Mouse (Mus musculus): ENCODE results near the gene Wdr20rt. TPM values are rescaled to one million over a fixed set of nuclear protein-coding genes. Genes with fewer than 3 reads are reported as not detected.
"Not testable (repeated sequence)": the region's sequence is repeated elsewhere in the genome, so short reads cannot be mapped to it uniquely, and the experiment has no call there.

Wdr20rt gene
- total RNA-seq (2018; cell fraction: chromatin; rRNA removed): under 1 TPM in 1 of 26 experiments, not detected in 25; 0.33 TPM
- total RNA-seq (2018; cell fraction: cytosol; rRNA removed): under 1 TPM in 2 of 26 experiments, not detected in 24; 0.09 to 0.11 TPM
- under 1 TPM in 6 of 26 experiments, not detected in 20; 0.28 to 0.51 (median 0.36) TPM for total RNA-seq (2018; cell fraction: nucleus; rRNA removed)
- not detected in 3 replicates for polyA plus RNA-seq (2018)

DNA sequence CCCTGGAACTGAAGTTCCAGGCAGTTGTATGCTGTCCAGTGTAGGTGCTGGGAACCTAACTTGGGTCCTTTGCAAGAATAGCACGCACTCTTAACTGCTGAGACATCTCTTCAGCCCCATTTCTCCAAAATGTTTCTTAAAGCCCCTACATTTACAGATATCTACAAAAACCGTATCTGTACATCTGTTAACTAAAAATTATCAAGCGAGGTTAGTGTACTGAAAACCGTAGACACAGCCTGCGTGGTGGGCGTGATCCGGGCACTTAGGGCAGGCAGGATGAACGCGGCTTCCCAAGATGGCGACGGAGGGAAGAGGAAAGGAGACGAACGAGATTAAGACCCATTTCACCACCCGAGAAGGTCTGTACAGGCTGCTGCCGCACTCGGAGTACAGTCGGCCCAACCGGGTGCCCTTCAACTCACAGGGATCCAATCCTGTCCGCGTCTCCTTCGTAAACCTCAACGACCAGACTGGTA, at the start of gene Wdr20rt:
TSS of gene Wdr20rt (plus strand) at position 51 of the 479 bp plus-strand sequence.
- WGBS (ENCODE audit: missing documents): 94% methylated on average over 22 of the region's 22 CpGs
- H3K79me2 ChIP-seq (ENCODE audit: inconsistent target): no peaks in the 10 kb centered on the region
- H3K36me3 ChIP-seq (ENCODE audit: inconsistent target): no peaks in the 10 kb centered on the region
- no peak within 1 kb of the TSS for H3K4me3 ChIP-seq (ENCODE audit: inconsistent target)
- no peak within 1 kb of the TSS for H3K27ac ChIP-seq

DNA sequence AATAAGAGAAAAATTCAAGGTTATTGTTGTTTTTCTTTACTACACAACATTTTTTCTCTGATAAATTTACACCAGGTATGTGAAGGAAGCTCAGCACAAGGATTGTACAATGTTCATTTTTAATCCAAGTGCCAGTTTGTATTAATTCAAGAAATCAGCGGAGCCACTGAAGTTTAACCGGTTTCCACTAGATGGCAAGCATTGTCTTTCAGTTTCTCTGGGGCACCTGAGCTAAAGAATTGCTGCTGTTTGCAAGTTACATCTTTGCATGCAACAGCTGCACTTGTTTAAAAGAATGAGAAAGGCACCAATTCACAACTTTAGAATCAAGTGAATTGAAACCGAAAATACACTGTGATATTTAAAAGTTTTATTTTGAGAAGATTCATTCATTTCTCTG, 38.0 kb upstream of the Wdr20rt start:
- 72% methylated on average over 3 of the region's 3 CpGs for WGBS (ENCODE audit: missing documents)
- Histone ChIP-seq H3K4me3 (ENCODE audit: inconsistent target) (no peak overlapping the region), H3K36me3 (ENCODE audit: inconsistent target) (no peaks in the 10 kb centered on the region), H3K79me2 (ENCODE audit: inconsistent target) (no peaks in the 10 kb centered on the region), H3K27ac (no peak overlapping the region)

DNA sequence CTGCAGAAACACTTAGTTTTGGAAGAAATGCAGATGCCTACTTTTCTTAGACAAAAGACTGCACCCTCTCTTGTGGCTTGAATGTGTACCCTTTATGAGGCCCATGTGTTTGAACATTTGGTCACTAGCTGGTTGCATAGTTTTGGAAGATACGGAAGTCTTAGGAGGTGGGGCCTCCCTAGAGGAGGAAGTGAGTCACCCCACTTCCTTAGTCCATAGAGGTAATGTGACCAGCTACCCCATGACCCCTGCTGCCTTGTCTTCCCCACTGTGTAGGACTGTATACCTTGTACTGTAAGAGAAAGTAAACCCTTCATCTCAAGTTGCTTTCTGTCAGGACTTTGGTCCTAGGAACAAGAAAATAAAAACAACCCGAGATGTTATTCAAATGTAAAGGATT, 36.1 kb upstream of the Wdr20rt start:
- 79% methylated on average over 2 of the region's 2 CpGs for WGBS (ENCODE audit: missing documents)
- Histone ChIP-seq H3K36me3 (ENCODE audit: inconsistent target) (no peaks in the 10 kb centered on the region), H3K27ac (no peak overlapping the region), H3K79me2 (ENCODE audit: inconsistent target) (no peaks in the 10 kb centered on the region), H3K4me3 (ENCODE audit: inconsistent target) (no peak overlapping the region)

DNA sequence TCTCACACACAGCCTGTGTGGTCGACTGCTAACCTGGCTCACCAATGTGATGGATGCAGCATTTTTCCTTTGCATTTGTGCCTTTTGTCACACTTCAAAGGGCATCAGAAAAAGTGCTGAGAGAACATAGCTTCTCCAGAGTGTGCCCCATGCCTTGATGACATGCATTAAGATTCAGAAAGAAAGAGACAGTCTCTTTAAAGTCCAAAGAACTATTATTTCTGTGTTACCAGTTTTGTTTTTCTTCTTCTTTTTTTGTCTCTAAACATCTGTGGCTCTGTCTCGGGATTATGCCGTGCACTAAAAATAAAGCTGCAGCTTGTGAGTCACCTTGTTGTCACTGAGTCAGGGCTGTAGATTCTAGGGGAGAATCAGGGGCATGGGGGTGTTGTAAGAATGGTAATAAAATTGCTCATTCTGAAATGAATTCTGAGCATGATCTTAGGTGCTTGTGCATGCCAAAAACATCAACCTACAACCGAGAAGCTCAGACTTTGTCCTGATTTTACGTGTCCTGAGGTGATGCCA, 31.2 kb upstream of the Wdr20rt start:
- Histone ChIP-seq H3K27ac (no peak overlapping the region), H3K36me3 (ENCODE audit: inconsistent target) (no peaks in the 10 kb centered on the region), H3K79me2 (ENCODE audit: inconsistent target) (no peaks in the 10 kb centered on the region), H3K4me3 (ENCODE audit: inconsistent target) (no peak overlapping the region)
- WGBS (ENCODE audit: missing documents): 55% methylated on average over 5 of the region's 5 CpGs

DNA sequence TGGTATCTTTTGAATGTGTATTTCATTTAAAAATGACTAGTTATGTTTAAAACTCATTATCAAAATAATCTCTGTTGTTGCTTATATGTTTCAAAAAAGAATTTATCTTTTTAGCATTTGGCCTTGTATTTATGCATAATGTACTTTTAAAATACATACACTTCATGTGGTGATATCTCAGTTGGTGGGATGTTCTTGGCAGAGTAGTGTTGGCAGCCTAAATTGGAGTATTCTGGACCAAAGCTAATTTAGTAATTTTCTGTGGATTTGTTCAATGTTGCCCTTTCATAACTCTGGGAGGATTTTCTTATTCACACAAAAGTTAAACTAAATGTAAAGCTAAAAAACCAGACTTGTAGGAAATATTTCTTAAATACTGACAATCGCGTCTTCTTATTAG, 23.5 kb upstream of the Wdr20rt start:
- H3K79me2 ChIP-seq (ENCODE audit: inconsistent target): no peaks in the 10 kb centered on the region
- H3K27ac ChIP-seq: no peak overlapping the region
- whole genome bisulfite sequencing (ENCODE audit: missing documents): 100% methylated on average over 2 of the region's 2 CpGs
- H3K4me3 ChIP-seq (ENCODE audit: inconsistent target): no peak overlapping the region
- H3K36me3 ChIP-seq (ENCODE audit: inconsistent target): no peaks in the 10 kb centered on the region

DNA sequence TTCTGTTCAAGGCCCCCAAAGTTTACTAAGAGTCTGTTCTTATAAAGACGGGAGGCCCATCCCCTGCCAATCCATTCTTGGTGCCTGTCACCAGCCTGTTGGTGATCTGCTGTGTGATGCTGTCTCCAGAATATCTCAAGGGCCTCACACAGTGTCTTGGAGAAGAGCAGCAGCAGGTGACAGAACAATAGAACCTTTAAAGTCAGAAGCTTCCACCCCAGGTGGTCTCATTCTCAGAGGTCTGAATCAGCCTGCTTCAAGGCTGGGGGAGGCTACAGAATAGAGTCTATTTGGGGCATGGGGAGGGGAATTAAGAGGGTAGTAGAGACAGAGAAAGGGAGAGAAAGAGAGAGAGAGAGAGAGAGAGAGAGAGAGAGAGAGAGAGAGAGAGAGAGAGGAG, 18.9 kb upstream of the Wdr20rt start:
- Histone ChIP-seq H3K79me2 (ENCODE audit: inconsistent target) (no peaks in the 10 kb centered on the region), H3K36me3 (ENCODE audit: inconsistent target) (no peaks in the 10 kb centered on the region), H3K4me3 (ENCODE audit: inconsistent target) (no peak overlapping the region), H3K27ac (no peak overlapping the region)
- 100% methylated on average over 1 of the region's 1 CpGs for WGBS (ENCODE audit: missing documents)

DNA sequence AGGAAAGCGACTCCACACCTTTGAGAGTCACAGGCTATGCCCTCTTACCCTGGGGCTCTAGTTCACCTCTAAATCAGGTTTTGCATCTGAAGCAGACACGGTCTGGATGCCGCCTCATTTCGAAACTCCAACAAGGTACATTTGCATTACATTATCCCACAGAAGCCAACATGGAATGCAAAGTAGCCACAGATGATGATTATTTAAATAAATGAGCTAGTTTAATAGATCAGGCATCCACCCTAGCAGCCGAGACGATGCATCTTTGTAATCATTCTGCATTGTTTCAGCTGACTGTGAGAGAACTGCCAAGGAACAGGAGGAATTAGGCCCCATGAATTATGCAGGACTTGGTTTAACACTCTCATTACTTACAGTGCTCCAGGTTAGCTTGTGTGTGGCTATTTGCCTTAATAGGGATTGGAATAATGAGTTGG, 8.9 kb upstream of the Wdr20rt start:
- no peaks in the 10 kb centered on the region for H3K79me2 ChIP-seq (ENCODE audit: inconsistent target)
- 92% methylated on average over 6 of the region's 6 CpGs for WGBS (ENCODE audit: missing documents)
- H3K36me3 ChIP-seq (ENCODE audit: inconsistent target): no peaks in the 10 kb centered on the region
- no peak overlapping the region for H3K4me3 ChIP-seq (ENCODE audit: inconsistent target)
- no peak overlapping the region for H3K27ac ChIP-seq

DNA sequence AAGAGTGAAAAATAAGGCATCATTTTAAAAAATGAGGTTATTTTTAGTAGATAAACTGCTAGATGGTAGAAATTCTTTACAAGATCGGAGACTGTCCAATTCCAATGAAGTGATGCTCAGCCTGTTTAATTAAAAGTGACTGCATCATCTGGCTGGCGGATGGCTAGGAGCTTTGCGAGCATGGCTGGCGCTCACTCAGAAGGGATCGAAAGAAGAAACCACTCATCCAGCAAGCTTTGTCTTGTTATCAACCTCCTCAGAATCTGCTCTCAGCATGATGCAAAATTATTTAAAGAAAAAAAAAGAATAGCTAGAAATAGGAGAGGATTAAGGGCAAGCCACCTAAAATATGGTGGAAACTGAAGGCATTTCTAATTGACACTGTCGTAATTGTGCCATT, 3.3 kb downstream of the Wdr20rt start:
- H3K36me3 ChIP-seq (ENCODE audit: inconsistent target): no peaks in the 10 kb centered on the region
- H3K4me3 ChIP-seq (ENCODE audit: inconsistent target): no peak overlapping the region
- 90% methylated on average over 6 of the region's 6 CpGs for WGBS (ENCODE audit: missing documents)
- no peak overlapping the region for H3K27ac ChIP-seq
- no peaks in the 10 kb centered on the region for H3K79me2 ChIP-seq (ENCODE audit: inconsistent target)

DNA sequence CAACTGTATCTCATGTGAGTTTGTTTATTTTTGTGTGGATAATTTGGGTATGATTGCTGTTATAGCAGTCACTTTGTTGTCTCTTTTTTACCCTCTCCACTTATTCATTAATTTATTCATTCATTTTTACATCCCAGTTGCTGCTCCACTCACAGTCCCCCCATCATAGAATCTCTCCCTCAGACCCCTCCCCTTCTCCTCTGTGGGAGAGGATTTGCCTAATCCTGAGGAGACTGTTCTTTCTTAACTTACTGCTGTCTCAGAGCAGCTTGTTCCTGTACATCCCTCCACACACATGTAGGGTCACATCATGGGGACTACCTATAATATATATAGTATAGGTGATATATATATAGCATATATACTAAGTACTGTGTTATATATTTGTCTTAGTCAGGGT, 3.7 kb downstream of the Wdr20rt start:
- Histone ChIP-seq H3K4me3 (ENCODE audit: inconsistent target) (no peak overlapping the region), H3K36me3 (ENCODE audit: inconsistent target) (no peaks in the 10 kb centered on the region), H3K27ac (no peak overlapping the region), H3K79me2 (ENCODE audit: inconsistent target) (no peaks in the 10 kb centered on the region)

DNA sequence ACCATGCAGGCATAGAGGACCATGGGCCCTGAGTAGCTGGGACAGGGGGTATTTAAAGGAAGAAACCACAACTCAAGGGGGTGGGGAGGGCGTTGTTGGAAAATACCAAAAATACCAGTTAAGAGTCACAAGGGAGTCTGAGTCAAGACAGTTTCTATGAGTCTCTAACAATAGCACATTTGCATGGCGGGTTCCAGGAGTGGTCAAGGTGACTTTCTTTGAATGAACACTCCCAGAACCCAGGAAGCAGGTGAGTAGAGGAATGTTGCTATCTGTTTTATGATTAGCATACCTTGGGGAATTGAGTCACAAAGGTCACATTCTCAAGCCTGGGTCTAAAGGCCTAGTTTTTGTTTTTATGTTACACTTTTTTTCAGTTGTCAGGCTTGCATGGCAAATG, 7.5 kb downstream of the Wdr20rt start:
- H3K27ac ChIP-seq: not testable (repeated sequence)

DNA sequence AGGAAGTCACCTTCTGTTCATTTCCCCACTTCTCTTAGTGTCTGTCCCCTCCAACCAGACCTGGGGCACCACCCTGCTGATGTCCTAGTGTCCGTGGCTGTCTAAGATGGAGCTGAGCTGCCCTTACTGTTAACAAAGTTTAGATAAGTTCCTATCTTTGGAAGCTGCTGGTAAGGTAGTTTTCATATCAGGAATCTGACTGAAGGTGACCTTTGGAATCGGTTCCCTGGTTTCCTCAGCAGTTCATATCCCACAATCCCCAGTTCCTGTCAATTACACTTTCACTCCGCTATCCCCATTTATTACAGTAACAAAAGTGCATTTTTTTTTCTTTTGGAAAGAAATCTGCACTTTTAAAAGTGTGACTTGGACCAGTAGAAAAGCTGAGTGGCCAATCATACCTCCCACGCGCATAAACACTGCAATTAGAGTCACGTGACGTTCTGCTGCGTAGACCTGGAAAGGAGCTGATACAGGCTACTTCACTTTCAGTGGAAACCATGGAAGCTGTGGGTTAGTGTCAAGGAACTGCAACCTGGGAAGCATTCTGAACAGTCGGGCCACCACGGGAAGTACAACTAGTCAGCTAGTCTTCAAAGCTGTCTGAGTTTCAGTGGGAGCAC, 24.9 kb downstream of the Wdr20rt start:
- Histone ChIP-seq H3K27ac (no peak overlapping the region), H3K36me3 (ENCODE audit: inconsistent target) (no peaks in the 10 kb centered on the region), H3K79me2 (ENCODE audit: inconsistent target) (no peaks in the 10 kb centered on the region), H3K4me3 (ENCODE audit: inconsistent target) (no peak overlapping the region)
- 86% methylated on average over 10 of the region's 10 CpGs for WGBS (ENCODE audit: missing documents)

More for the DNA sequence above, 7.5 kb downstream of the Wdr20rt start:
- not testable (repeated sequence) for H3K79me2 ChIP-seq (ENCODE audit: inconsistent target); H3K4me3 ChIP-seq (ENCODE audit: inconsistent target); H3K36me3 ChIP-seq (ENCODE audit: inconsistent target)
- WGBS (ENCODE audit: missing documents): 90% methylated on average over 2 of the region's 2 CpGs

DNA sequence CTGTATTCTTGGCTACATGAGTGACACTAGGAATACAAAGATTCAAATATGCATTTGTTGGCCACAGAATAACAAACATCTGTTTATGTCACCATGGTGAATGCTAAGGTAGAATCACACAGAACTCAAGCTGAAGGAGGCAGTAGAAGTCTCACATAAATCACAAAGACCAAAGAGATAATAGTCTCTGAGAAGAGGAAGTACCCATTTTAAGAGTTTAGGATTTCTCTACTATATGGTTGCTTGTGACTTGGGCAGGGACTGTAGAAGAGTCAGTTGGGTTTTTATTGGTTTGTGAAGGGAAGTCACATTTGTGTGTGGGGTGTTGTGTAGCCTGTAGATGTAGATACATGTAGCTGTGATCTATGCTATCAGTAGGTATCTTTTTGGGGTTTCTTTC, 31.6 kb downstream of the Wdr20rt start:
- H3K27ac ChIP-seq: no peak overlapping the region
- H3K4me3 ChIP-seq (ENCODE audit: inconsistent target): no peak overlapping the region
- no peaks in the 10 kb centered on the region for H3K79me2 ChIP-seq (ENCODE audit: inconsistent target)
- no peaks in the 10 kb centered on the region for H3K36me3 ChIP-seq (ENCODE audit: inconsistent target)

DNA sequence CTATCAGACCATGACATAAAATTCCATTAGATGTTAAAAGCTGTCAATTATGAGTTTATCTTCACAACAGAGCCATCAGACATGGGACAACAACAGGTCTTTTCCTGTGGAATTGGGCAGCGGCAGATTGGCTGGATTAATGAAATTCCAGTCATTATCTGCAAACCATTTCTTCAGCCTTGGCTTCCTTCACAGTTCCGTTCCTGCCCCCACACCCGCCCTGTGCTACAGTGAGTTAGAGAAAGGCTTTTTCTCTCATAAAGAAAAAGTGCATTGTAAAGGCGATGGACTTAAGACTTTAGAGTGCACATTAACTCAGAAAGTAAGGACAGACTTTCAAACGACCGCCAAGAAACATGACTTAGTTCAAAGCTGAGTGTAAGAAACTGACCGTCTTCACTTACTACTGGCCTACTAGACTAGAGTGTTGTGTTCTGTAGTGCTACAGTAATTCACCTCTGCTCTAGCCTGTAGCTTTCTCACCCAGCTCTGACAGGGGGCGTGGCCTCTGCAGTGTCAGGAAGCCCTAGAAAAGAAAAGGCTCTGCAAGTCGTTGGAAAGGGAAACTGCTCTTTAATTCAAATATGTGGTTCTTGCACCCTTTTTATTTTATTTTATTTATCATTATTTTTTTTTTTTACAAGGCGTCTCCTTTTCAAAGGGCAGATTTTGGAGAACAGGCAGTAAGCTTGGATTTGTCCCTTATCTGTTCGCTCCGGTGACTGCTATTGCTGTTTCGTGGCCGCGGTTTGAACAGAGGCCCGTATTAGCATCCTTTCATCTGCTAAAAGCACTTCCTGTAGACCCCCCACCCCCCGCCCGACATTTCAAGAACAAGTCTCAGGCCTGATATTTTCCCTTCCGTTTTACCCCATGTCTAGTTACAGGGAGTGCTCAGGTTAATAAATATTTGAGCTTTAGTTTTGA, 33.2 kb downstream of the Wdr20rt start:
- 51% methylated on average over 19 of the region's 19 CpGs for WGBS (ENCODE audit: missing documents)
- no peaks in the 10 kb centered on the region for H3K36me3 ChIP-seq (ENCODE audit: inconsistent target)
- H3K79me2 ChIP-seq (ENCODE audit: inconsistent target): no peaks in the 10 kb centered on the region
- no peak overlapping the region for H3K27ac ChIP-seq
- no peak overlapping the region for H3K4me3 ChIP-seq (ENCODE audit: inconsistent target)

DNA sequence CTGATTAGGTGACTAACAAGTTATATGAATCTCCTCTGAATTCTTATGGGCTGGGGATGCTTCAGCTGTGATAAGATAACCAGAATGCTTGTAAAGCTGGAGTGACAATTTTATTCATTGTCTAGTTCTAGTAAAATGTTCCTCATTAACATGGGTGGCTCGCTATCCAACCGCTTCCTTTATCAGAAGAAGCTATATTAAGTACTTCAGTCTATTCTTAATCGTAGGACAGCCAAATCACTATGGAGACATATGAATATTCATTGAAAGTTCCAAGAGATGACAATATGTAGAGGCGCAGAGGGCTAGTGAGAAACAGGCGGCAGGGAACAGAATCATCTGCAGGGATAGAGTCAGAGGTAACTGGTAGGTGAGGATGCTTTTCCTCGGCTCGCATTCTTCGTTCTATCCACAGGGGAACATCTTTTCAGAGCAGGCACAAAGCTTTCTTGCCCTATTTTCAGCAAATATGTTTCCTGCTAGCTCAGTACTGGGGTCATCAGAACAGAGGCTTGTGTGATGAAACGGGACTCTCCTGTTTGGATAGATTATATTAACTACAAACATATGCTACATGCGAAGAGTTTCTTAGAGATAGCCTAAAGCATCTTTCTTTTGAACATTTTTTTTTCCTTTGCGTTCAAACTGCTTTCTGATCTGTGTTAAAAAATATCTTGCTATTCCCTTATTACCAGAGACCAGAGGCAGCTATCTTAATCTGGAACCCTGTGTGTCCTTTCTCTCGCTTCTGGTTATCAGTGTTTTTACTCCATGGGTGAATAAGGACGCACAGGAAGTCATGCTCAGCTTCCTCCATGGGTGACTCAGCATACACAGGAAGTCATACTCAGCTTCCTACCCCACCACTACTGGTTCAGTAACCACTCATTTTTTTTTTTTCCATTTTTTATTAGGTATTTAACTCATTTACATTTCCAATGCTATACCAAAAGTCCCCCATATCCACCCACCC, 34.1 kb downstream of the Wdr20rt start:
- Histone ChIP-seq H3K4me3 (ENCODE audit: inconsistent target) (no peak overlapping the region), H3K79me2 (ENCODE audit: inconsistent target) (no peaks in the 10 kb centered on the region), H3K27ac (no peak overlapping the region), H3K36me3 (ENCODE audit: inconsistent target) (no peaks in the 10 kb centered on the region)
- WGBS (ENCODE audit: missing documents): 87% methylated on average over 13 of the region's 13 CpGs
